Mouse (Mus musculus) ES-E14 (cell line): Measurements from ENCODE around the gene Slc25a19.

Source experiments
- CHD2 ChIP-seq: IDR thresholded peaks from 2 replicates; pipeline ENCODE4 v1.6.1; 2014; ENCODE audit warnings: mild to moderate bottlenecking, low read depth, low read length, inconsistent platforms
- HCFC1 ChIP-seq: IDR thresholded peaks from 2 replicates; pipeline ENCODE4 v1.6.1; 2012; ENCODE audit warnings: low read length, inconsistent platforms, borderline replicate concordance; ENCODE audit not compliant: insufficient read depth
- MAFK ChIP-seq: IDR thresholded peaks from 2 replicates; pipeline ENCODE4 v1.6.1; 2014; ENCODE audit warnings: mild to moderate bottlenecking, low read depth, low read length, inconsistent platforms; ENCODE audit not compliant: insufficient read depth
- ZC3H11A ChIP-seq: IDR thresholded peaks from 2 replicates; pipeline ENCODE4 v1.6.1; 2012; ENCODE audit warnings: low read depth, mild to moderate bottlenecking, inconsistent platforms, low read length, borderline replicate concordance
- ZNF384 ChIP-seq: IDR thresholded peaks from 2 replicates; pipeline ENCODE4 v1.6.1; 2012; ENCODE audit warnings: low read depth, low read length, inconsistent platforms

- TF ChIP-seq ZC3H11A (no peak), MAFK (no peak), HCFC1 (no peak), ZNF384 (no peak), CHD2 (no peak)
These were observed 27.4 kb downstream of the Slc25a19 start for GRCm38 (mm10) chr11:115600743-115601142.
